Mouse (Mus musculus): ENCODE measurements around the gene Pacs1.
A peak's percentile ranks its signal among the peaks of the same experiment; 100 is the strongest.

DNA sequence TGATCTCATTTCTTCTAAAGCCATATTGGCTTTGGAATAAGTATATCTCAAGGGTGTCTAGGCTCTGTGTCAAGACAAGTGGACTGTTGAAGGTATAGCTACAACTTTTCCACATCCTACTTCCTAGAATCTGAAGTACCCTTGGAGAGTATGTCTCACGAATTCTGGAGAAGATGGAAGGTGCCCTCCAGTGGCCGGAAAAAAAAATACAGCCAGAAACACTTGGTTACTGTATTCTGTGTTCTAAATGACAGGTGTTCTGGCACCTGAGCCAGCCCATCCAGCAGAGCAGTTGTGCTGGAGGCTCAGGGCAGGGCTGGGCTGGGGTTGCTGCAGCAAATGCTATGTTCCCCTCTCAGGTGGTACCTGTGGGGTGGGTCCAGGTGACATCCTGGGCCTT lies 133.3 kb downstream of the Pacs1 start:
- TF ChIP-seq CTCF (IDR thresholded peaks at IDR 0.05; ENCODE audit: low read depth, low read length) (peak; percentile 11), POLR2A (IDR thresholded peaks at IDR 0.05; ENCODE audit: insufficient read depth, low read length) (no peak), EP300 (IDR thresholded peaks at IDR 0.05; ENCODE audit: insufficient read depth, low read depth, low read length) (no peak)

All from ES-Bruce4 (cell line).